Mouse (Mus musculus) adrenal gland (tissue): ENCODE data around the gene Lmbrd1.
"Not testable (repeated sequence)": the region's sequence is repeated elsewhere in the genome, so short reads cannot be mapped to it uniquely, and the experiment has no call there.

Experiments
- intact Hi-C: fragments of 180-260 bp; cut with DNase I; formaldehyde crosslinking; loops from one replicate; pipeline ENCODE4 v1.15.1; 2025

Gene Lmbrd1

DNA sequence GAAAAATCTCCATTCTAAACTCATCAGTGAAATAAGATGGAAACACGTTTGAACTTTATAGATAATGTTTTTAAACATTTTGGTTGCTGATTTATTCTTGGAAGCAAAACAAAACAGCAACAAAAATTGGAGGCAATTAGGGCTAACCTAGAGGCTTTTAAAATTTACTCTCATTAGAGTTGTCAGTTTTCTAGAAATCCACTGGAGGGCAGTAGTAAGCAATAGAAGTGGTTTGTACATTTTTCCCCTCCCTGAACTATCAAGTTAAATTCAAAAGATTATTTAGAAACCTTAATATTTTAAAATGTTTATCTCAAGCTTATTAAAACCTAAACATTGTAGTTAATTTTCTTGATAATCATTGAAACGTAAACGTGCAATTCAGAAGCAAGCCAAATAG is 41.2 kb downstream of the Lmbrd1 start:
- intact Hi-C loops = no loop called here

DNA sequence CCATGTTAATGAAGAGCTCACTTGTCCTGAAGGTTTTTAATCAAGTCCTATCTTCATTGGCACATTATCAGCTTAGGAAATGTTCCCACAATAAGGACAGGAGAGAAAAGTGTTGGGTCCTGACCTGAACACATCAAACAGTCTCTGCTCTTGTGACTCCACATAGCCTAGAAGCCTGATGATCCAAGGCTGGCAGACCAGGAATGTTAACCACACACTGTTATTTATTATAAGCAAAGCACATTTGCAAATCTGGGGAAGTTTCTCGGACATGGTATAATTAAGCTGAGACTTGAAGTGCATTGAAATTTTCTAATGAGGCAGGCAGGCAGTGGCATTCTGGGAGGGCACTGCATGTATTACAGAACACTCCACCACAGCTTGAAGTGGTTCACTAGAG is 41.8 kb downstream of the Lmbrd1 start:
- intact Hi-C loops = no loop called here

GRCm38 (mm10) chr1:24729784-24730183 is 51.4 kb downstream of the Lmbrd1 start:
- intact Hi-C loops = no loop called here

DNA sequence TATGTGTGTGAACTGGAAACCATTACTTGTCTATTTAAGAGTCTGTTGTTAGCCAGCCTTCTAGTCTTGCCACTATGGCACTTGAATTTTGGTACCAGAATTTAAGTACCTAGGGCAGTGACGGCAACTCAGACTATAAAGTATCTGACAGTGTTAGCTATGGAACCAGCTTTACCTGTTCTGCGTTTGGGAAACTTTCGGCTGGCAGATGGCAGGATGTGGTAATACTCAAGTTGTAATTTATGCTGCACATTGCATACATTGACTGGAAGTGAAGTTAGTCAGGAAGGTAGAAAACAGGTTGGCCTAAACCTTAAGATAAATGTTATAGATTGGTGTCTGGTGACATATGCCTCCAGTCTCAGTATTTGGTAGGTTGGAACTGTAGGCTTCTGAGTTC is 53.9 kb downstream of the Lmbrd1 start:
- intact Hi-C loops = no loop called here

GRCm38 (mm10) chr1:24734866-24735265 is 56.4 kb downstream of the Lmbrd1 start:
- intact Hi-C loops = no loop called here

DNA sequence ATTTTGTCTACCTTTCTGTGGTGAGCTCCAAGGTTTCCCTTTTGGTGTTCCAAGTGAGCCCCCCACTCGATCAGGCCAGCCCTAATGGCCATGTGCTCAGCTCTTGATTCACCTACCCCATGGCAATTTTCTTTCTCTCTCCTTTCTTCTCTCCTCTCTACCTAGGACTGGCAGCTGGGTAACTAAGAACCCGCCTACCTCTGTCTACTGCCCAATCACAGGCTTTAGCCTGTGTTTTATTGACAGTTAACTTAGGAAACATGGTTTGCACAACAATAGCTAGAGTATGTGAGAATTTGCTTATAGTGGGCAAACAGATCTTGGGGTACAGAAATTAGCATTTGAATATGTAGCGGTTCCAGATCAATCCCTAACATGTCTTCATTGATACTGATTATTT is 62.5 kb downstream of the Lmbrd1 start:
- intact Hi-C loops = no loop called here

DNA sequence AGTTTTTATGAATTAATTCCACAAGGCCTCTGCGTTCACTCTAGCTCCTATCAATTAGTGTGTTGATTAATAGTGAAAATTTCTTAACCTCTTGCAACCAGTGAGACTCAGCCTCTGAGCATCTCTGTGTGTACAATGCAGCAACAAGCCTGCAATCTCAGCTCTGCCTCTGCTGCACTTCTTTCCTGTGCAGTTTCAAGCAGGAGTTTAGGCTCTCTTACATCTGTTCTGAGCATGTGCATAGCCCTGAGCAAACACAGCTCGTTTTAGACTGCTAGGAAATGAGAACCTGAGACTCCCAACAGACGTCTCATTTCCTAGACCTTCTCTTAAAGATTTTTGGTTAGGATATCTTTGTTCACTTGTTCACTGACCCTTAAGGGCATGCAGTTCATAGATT is 63.1 kb downstream of the Lmbrd1 start:
- intact Hi-C loops = no loop called here

DNA sequence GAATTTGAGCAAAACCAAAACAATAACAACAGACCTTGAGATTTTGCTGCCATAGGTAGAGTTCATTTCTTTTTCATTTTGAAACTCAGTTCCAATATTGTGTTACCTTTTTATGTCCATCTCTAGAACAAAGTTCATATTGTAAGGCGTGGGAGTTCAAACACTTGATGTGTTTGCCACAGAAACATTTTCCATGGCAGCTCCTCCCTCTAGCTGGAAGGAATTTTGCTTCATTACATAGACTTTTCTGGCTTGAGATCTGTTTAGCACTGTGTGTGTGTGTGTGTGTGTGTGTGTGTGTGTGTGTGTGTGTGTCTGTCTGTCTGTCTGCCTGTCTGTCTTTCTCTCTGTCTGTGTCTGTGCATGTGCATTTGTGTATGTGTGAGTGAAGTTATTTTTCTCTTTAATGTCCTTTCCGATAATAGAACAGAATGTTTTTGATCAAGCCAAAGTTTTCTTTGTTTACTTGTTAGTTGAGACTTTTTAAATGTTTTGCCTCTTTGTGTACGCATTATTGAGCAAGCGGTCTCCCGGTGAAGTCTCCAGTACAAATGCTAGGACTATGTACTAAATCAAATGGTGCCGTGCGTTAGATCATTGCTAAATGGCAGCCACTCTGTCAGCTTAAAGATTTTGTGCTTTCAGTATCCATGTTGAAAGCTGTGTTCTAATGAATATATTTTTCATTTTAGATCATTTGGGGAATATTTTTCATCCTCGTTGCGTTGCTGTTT is 64.9 kb downstream of the Lmbrd1 start:
- intact Hi-C loops = no loop called here

DNA sequence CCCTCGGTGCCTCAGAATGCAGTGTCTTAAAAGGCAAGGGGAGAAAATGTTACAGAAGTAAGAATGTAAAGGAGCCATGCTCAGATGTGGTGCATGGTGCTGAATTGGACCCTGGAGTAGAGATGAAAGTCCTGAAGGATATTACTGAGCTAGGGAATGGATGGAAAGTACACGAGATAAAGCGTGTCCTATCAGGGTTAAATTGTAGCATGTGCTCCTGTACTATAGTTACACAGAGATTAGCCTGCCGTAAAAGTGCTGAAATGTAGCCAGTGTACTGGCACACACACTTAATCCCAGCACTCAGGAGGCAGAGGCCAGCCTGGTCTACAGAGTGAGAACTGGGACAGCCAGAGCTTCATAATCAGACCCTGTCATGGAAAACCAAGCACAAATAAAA is 74.3 kb downstream of the Lmbrd1 start:
- intact Hi-C loops = no loop called here

DNA sequence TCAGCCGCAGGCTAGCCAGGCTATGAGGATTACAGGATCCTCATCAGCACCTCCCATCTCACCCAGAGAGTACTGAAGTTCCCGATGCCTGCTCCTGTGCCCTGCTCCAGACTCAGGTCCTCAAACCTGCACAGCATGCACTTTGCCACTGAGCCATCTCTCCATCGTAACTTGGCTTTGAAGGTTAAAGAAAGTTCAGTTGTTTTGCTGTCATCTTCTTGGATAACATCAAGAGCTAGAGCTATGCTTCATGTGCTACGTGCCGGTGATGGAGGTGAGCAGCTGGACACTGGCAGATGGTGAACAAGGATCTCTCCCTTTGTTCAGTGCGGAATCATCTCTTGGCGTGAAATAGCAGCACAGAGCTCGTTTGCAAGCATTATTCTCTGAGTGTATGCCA is 80.1 kb downstream of the Lmbrd1 start:
- intact Hi-C loops = no loop called here

DNA sequence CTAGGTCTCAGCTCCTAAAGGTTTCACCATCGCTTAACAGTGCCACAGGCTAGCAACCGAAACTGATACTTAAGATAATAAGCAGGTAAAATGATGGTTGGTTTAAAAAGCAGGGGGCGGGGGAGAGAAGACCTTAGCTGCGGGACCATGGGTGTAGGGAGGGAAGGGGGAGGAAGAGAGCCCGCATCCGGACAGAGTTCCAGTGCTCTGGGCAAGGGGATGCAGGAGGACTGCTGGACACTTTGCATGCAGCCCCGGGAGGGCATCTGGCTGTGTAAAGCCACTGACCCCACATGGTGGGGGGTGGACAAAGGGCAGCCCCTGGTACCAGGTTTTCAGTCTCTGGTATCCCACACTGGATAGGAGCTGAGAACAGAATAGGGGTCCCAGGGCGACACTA is 88.0 kb downstream of the Lmbrd1 start:
- intact Hi-C loops = no loop called here

- intact Hi-C loops = not testable (repeated sequence)
Measured at GRCm38 (mm10) chr1:24767197-24767596, 88.8 kb downstream of the Lmbrd1 start.

- intact Hi-C loops = no loop called here
Measured at GRCm38 (mm10) chr1:24773642-24774041, 95.2 kb downstream of the Lmbrd1 start.

- intact Hi-C loops = no loop called here
Measured at GRCm38 (mm10) chr1:24776576-24776975, 98.1 kb downstream of the Lmbrd1 start.

DNA sequence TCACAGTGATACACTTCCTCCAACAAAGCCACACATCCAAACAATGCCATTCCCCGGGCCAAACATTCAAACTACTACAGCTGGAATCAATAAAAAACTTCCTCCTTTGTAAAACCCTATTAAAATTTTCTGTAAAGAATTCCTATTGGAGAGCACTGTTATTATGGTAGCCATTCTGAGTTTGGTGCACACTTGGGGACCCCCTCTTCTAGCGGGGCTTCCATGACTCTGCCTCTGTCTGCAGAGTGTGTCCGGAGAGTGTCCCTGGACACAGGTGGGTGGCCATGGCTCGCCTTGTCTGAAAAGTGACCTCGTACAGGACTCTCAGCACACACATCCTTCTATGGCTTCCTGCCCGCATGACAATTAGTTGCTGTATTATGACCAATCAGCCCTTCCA is 114.7 kb downstream of the Lmbrd1 start:
- intact Hi-C loops = no loop called here

- intact Hi-C loops = not testable (repeated sequence)
Measured at GRCm38 (mm10) chr1:24807971-24808370, 129.5 kb downstream of the Lmbrd1 start.
